Mouse (Mus musculus) stomach, embryonic 16.5 days (tissue): ENCODE data around the gene Lpp. TPM values are rescaled to one million over a fixed set of nuclear protein-coding genes. Genes with fewer than 3 reads are reported as not detected.

ENCODE experiments used
- ATAC-seq: fragments of 200-750 bp; cut with Nextera tagmentation; 2 replicates; pipeline ENCODE4 v1.8.0; 2017; ENCODE audit warnings: moderate number of reproducible peaks, moderate TSS enrichment; ENCODE audit not compliant: insufficient read depth, low FRiP score
- H3K27ac ChIP-seq: fragments of 300-500 bp; sonication (generic); 2 replicates; pipeline ENCODE4 v1.5.1; 2014; ENCODE audit warnings: low read length
- H3K27me3 ChIP-seq: fragments of 300-500 bp; sonication (generic); 2 replicates; pipeline ENCODE4 v1.6.1; 2014; ENCODE audit warnings: low read length, control low read depth, mixed read lengths; ENCODE audit not compliant: control insufficient read depth, insufficient read depth
- H3K36me3 ChIP-seq: fragments of 300-500 bp; sonication (generic); 2 replicates; pipeline ENCODE4 v1.6.1; 2014; ENCODE audit warnings: low read length; ENCODE audit not compliant: control insufficient read depth, insufficient read depth
- H3K4me1 ChIP-seq: fragments of 300-500 bp; sonication (generic); 2 replicates; pipeline ENCODE4 v1.6.1; 2014; ENCODE audit warnings: low read length, control low read depth, mixed read lengths; ENCODE audit not compliant: control insufficient read depth, insufficient read depth
- H3K4me2 ChIP-seq: fragments of 300-500 bp; sonication (generic); 2 replicates; pipeline ENCODE4 v1.6.1; 2014; ENCODE audit warnings: low read depth, low read length, mixed read lengths
- H3K4me3 ChIP-seq: fragments of 300-500 bp; sonication (generic); replicated peaks from 2 replicates; pipeline ENCODE4 v1.5.1; 2014; ENCODE audit warnings: mild to moderate bottlenecking, low read length
- H3K9ac ChIP-seq: fragments of 300-500 bp; sonication (generic); 2 replicates; pipeline ENCODE4 v1.6.1; 2014; ENCODE audit warnings: low read length
- H3K9me3 ChIP-seq: fragments of 300-500 bp; sonication (generic); replicated peaks from 2 replicates; pipeline ENCODE4 v1.6.1; 2016; ENCODE audit warnings: low read length, control low read depth; ENCODE audit not compliant: control insufficient read depth
- WGBS: fragments of 180-500 bp; shearing (Covaris S2); extraction: QIAGEN DNeasy Blood & Tissue Kit; methylation state at CpG from one replicate; pipeline ENCODE4 v1.1.7; 2014; 5-methylcytosine and 5-hydroxymethylcytosine counted together
- polyA plus RNA-seq: library from polyadenylated mRNA; unstranded; fragments of >200 nt; fragmentation: Nextera tagmentation; extraction: Ambion mirVana; gene quantifications from 2 replicates; pipeline ENCODE4 v1.2.1, GENCODE M21; 2015

Gene Lpp
- polyA plus RNA-seq, 1 experiment from 2014 or later, result 79.4 TPM

DNA sequence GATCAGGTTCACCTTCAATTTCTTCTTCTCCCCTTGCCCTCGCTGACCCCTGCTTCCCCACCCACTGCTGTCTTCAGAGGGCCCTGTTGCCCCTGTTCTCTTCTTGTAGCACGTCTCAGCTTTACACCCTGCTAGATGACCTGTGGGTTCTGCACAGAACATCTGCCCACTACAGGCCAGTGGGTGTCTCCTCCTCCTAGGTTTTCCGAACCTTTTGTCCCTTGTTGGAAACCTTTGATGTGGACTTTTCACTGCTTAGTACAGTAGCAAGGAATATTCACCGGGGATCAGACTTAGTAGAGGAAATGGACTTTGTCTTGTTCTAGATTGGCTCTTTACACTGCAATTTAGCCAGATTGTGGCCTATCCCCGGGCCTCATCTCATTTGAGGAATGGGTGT, 71.1 kb downstream of the Lpp start:
- Histone ChIP-seq H3K4me3 (no peak overlapping the region), H3K9ac (no peak overlapping the region), H3K4me2 (no peak overlapping the region), H3K27ac (no peak overlapping the region), H3K9me3 (no peaks in the 10 kb centered on the region), H3K27me3 (no peaks in the 10 kb centered on the region), H3K4me1 (peaks cover 20% of the 10 kb centered on the region), H3K36me3 (no peaks in the 10 kb centered on the region)
- WGBS, result 71% methylated on average over 5 of the region's 5 CpGs
- no peak for ATAC-seq

GRCm38 (mm10) chr16:24465633-24466032, 72.3 kb downstream of the Lpp start:
- no peaks in the 10 kb centered on the region for H3K9me3 ChIP-seq
- no peaks in the 10 kb centered on the region for H3K36me3 ChIP-seq
- H3K4me1 ChIP-seq, result peaks cover 15% of the 10 kb centered on the region
- no peak; the same call in 1 of the 2 replicates for ATAC-seq
- no peak overlapping the region for H3K4me2 ChIP-seq
- no peaks in the 10 kb centered on the region for H3K27me3 ChIP-seq
- no peak overlapping the region for H3K9ac ChIP-seq
- 68% methylated on average over 5 of the region's 5 CpGs for WGBS
- no peak overlapping the region for H3K4me3 ChIP-seq
- no peak overlapping the region for H3K27ac ChIP-seq

GRCm38 (mm10) chr16:24467544-24468290, 74.4 kb downstream of the Lpp start:
- no peak for ATAC-seq
- Histone ChIP-seq H3K9ac (no peak overlapping the region), H3K4me2 (no peak overlapping the region), H3K9me3 (no peaks in the 10 kb centered on the region), H3K36me3 (no peaks in the 10 kb centered on the region), H3K27me3 (no peaks in the 10 kb centered on the region), H3K4me1 (peaks cover 15% of the 10 kb centered on the region), H3K4me3 (no peak overlapping the region), H3K27ac (no peak overlapping the region)
- 72% methylated on average over 17 of the region's 17 CpGs for WGBS

DNA sequence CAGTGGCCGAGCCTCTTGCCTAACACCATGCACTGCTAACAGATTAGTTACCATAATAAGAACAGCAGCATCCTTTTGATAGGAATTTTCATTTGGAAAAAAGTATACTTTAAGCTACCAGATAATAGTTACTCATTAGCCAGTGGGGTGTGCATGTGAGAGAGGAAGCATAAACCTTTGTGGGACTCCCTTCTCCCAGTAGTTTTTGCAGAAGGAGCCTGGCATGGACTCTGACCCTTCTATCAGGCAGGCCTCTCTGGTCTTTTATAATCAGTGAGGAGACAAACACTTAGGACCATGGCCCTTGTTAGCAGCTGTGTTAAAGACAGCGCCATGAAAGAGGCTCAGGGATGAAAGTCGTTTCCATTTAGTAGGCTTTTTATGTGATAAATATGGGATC, 76.0 kb downstream of the Lpp start:
- no peaks in the 10 kb centered on the region for H3K27me3 ChIP-seq
- H3K4me2 ChIP-seq, result no peak overlapping the region

DNA sequence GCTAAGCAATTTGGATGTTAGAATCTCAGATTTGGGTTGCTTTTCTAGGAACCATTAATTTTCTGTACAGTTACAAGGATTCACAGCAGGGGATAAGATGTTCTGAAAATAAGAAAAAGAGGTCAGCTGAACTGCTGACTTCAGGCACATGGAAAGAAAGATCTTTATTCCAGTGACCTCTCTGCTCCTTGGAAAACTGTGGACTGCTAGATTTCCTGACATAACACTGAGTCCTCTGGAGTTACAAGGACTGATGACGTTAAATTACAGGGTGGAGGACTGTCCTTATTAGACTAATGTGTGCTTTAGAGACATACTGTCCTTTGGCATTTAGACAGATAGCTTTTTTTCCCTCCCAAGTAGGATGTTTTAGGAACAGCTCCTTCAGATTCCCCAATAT, 77.3 kb downstream of the Lpp start:
- H3K4me2 ChIP-seq, result no peak overlapping the region
- WGBS, result 60% methylated on average over 1 of the region's 1 CpGs
- H3K36me3 ChIP-seq, result no peaks in the 10 kb centered on the region
- no peak overlapping the region for H3K4me3 ChIP-seq
- peaks cover 26% of the 10 kb centered on the region for H3K4me1 ChIP-seq
- H3K9ac ChIP-seq, result no peak overlapping the region
- H3K27me3 ChIP-seq, result no peaks in the 10 kb centered on the region
- H3K27ac ChIP-seq, result no peak overlapping the region
- ATAC-seq, result no peak
- H3K9me3 ChIP-seq, result no peaks in the 10 kb centered on the region

More for the DNA sequence above, 76.0 kb downstream of the Lpp start:
- ATAC-seq, result peak; percentile 74
- H3K4me1 ChIP-seq, result peaks cover 15% of the 10 kb centered on the region
- H3K4me3 ChIP-seq, result no peak overlapping the region
- no peak overlapping the region for H3K27ac ChIP-seq
- no peaks in the 10 kb centered on the region for H3K9me3 ChIP-seq
- WGBS, result 23% methylated on average over 3 of the region's 3 CpGs
- no peak overlapping the region for H3K9ac ChIP-seq
- H3K36me3 ChIP-seq, result no peaks in the 10 kb centered on the region

- H3K9ac ChIP-seq, result no peak overlapping the region
- H3K36me3 ChIP-seq, result no peaks in the 10 kb centered on the region
- H3K4me2 ChIP-seq, result no peak overlapping the region
- no peaks in the 10 kb centered on the region for H3K27me3 ChIP-seq
- no peak overlapping the region for H3K4me3 ChIP-seq
- H3K9me3 ChIP-seq, result no peaks in the 10 kb centered on the region
- ATAC-seq, result no peak
- no peak overlapping the region for H3K27ac ChIP-seq
- 70% methylated on average over 4 of the region's 4 CpGs for WGBS
- H3K4me1 ChIP-seq, result peaks cover 30% of the 10 kb centered on the region
These were observed 77.7 kb downstream of the Lpp start for GRCm38 (mm10) chr16:24471029-24471428.

DNA sequence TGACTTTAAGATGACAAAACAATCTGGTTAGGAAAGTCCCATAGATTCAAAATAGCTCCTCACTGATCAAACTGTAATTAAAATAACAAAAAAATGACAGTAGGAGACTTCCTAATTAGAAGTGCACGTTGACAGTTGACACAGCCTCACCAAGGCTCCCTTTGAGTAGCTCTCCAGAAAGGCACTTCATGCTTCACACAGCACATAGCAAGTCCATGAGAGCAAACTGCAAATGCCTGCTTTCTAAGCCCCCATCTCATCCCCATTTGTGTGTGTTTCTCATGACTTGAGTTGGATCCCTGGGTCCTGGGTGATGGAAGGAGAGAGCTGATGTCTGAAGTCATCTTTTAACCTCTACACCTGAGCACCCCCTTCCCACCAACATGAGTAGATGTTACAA, 78.5 kb downstream of the Lpp start:
- no peaks in the 10 kb centered on the region for H3K27me3 ChIP-seq
- no peak overlapping the region for H3K9ac ChIP-seq
- WGBS, result 67% methylated on average over 1 of the region's 1 CpGs
- ATAC-seq, result no peak
- H3K4me2 ChIP-seq, result no peak overlapping the region
- H3K36me3 ChIP-seq, result no peaks in the 10 kb centered on the region
- no peaks in the 10 kb centered on the region for H3K9me3 ChIP-seq
- H3K27ac ChIP-seq, result no peak overlapping the region
- H3K4me1 ChIP-seq, result peaks cover 38% of the 10 kb centered on the region
- H3K4me3 ChIP-seq, result no peak overlapping the region

GRCm38 (mm10) chr16:24473966-24474365, 80.7 kb downstream of the Lpp start:
- WGBS, result 66% methylated on average over 3 of the region's 3 CpGs
- no peaks in the 10 kb centered on the region for H3K9me3 ChIP-seq
- no peak overlapping the region for H3K9ac ChIP-seq
- H3K36me3 ChIP-seq, result no peaks in the 10 kb centered on the region
- no peaks in the 10 kb centered on the region for H3K27me3 ChIP-seq
- ATAC-seq, result no peak
- peaks cover 44% of the 10 kb centered on the region for H3K4me1 ChIP-seq
- H3K4me2 ChIP-seq, result no peak overlapping the region
- no peak overlapping the region for H3K27ac ChIP-seq
- no peak overlapping the region for H3K4me3 ChIP-seq

GRCm38 (mm10) chr16:24474781-24475180, 81.5 kb downstream of the Lpp start:
- Histone ChIP-seq H3K4me1 (peaks cover 36% of the 10 kb centered on the region), H3K36me3 (no peaks in the 10 kb centered on the region), H3K27ac (no peak overlapping the region), H3K27me3 (no peaks in the 10 kb centered on the region), H3K9ac (no peak overlapping the region), H3K4me2 (no peak overlapping the region), H3K9me3 (no peaks in the 10 kb centered on the region), H3K4me3 (no peak overlapping the region)
- peak; percentile 26; the same call in 1 of the 2 replicates for ATAC-seq
- 31% methylated on average over 6 of the region's 6 CpGs for WGBS
